Mouse (Mus musculus): ENCODE data around the gene Brd9. TPM values are rescaled to one million over a fixed set of nuclear protein-coding genes. Genes with fewer than 3 reads are reported as not detected.
A peak's percentile ranks its signal among the peaks of the same experiment; 100 is the strongest.

Brd9 gene
- polyA plus RNA-seq, 1 experiment: 18.9 TPM

GRCm38 (mm10) chr13:73955531-73955930 is 17.9 kb downstream of the Brd9 start:
- no peak overlapping the region for H3K27ac ChIP-seq (ENCODE audit: insufficient read depth, low read depth, low read length)
- H3K36me3 ChIP-seq (ENCODE audit: control insufficient read depth, insufficient read depth, low read length): peaks cover 67% of the 10 kb centered on the region
- WGBS: 86% methylated on average over 5 of the region's 5 CpGs
- no peak for TF ChIP-seq POLR2A (IDR thresholded peaks at IDR 0.05; ENCODE audit: low read depth, low read length)
- TF ChIP-seq CTCF (IDR thresholded peaks at IDR 0.05; ENCODE audit: extremely low read depth, insufficient read length, insufficient replicate concordance, low read depth, low read length): no peak
- H3K27me3 ChIP-seq (ENCODE audit: control insufficient read depth, insufficient read depth, low read length): no peaks in the 10 kb centered on the region
- H3K4me3 ChIP-seq (ENCODE audit: low read depth, low read length): no peak overlapping the region
- no peaks in the 10 kb centered on the region for H3K4me1 ChIP-seq (ENCODE audit: control insufficient read depth, insufficient read depth, insufficient read length, low read length)

- Histone ChIP-seq H3K4me3 (ENCODE audit: low read depth, low read length) (no peak overlapping the region), H3K36me3 (ENCODE audit: control insufficient read depth, insufficient read depth, low read length) (peaks cover 44% of the 10 kb centered on the region), H3K4me1 (ENCODE audit: control insufficient read depth, insufficient read depth, insufficient read length, low read length) (no peaks in the 10 kb centered on the region), H3K27me3 (ENCODE audit: control insufficient read depth, insufficient read depth, low read length) (no peaks in the 10 kb centered on the region), H3K27ac (ENCODE audit: insufficient read depth, low read depth, low read length) (no peak overlapping the region)
- TF ChIP-seq CTCF (IDR thresholded peaks at IDR 0.05; ENCODE audit: extremely low read depth, insufficient read length, insufficient replicate concordance, low read depth, low read length) (no peak), POLR2A (IDR thresholded peaks at IDR 0.05; ENCODE audit: low read depth, low read length) (no peak)
- 94% methylated on average over 10 of the region's 10 CpGs for WGBS
These were observed 22.6 kb downstream of the Brd9 start for GRCm38 (mm10) chr13:73960117-73960652.

GRCm38 (mm10) chr13:73961177-73961576 is 23.6 kb downstream of the Brd9 start:
- Histone ChIP-seq H3K36me3 (ENCODE audit: control insufficient read depth, insufficient read depth, low read length) (peaks cover 36% of the 10 kb centered on the region), H3K27ac (ENCODE audit: insufficient read depth, low read depth, low read length) (no peak overlapping the region), H3K27me3 (ENCODE audit: control insufficient read depth, insufficient read depth, low read length) (no peaks in the 10 kb centered on the region), H3K4me1 (ENCODE audit: control insufficient read depth, insufficient read depth, insufficient read length, low read length) (no peaks in the 10 kb centered on the region), H3K4me3 (ENCODE audit: low read depth, low read length) (no peak overlapping the region)
- TF ChIP-seq CTCF (IDR thresholded peaks at IDR 0.05; ENCODE audit: extremely low read depth, insufficient read length, insufficient replicate concordance, low read depth, low read length): no peak
- TF ChIP-seq POLR2A (IDR thresholded peaks at IDR 0.05; ENCODE audit: low read depth, low read length): no peak
- WGBS: 83% methylated on average over 4 of the region's 4 CpGs

- 83% methylated on average over 5 of the region's 5 CpGs for WGBS
- Histone ChIP-seq H3K4me3 (ENCODE audit: low read depth, low read length) (no peak within 1 kb of the TSS), H3K27me3 (ENCODE audit: control insufficient read depth, insufficient read depth, low read length) (no peaks in the 10 kb centered on the region), H3K36me3 (ENCODE audit: control insufficient read depth, insufficient read depth, low read length) (peaks cover 17% of the 10 kb centered on the region), H3K4me1 (ENCODE audit: control insufficient read depth, insufficient read depth, insufficient read length, low read length) (no peaks in the 10 kb centered on the region), H3K27ac (ENCODE audit: insufficient read depth, low read depth, low read length) (no peak within 1 kb of the TSS)
- TF ChIP-seq CTCF (IDR thresholded peaks at IDR 0.05; ENCODE audit: extremely low read depth, insufficient read length, insufficient replicate concordance, low read depth, low read length) (no peak), POLR2A (IDR thresholded peaks at IDR 0.05; ENCODE audit: low read depth, low read length) (no peak)
These were observed 25.9 kb downstream of the Brd9 start, which contains the start of gene Zdhhc11 for GRCm38 (mm10) chr13:73963551-73963950. Zdhhc11 (plus strand) TSS chr13:73963851.

GRCm38 (mm10) chr13:73970545-73971448 is 33.2 kb downstream of the Brd9 start:
- peak overlapping the region; percentile 88 for H3K27ac ChIP-seq (ENCODE audit: insufficient read depth, low read depth, low read length)
- peaks cover 6% of the 10 kb centered on the region; the same call in 1 of the 2 replicates for H3K4me1 ChIP-seq (ENCODE audit: control insufficient read depth, insufficient read depth, insufficient read length, low read length)
- no peaks in the 10 kb centered on the region for H3K27me3 ChIP-seq (ENCODE audit: control insufficient read depth, insufficient read depth, low read length)
- TF ChIP-seq POLR2A (IDR thresholded peaks at IDR 0.05; ENCODE audit: low read depth, low read length): peak; percentile 8; the same call in 1 of the 2 replicates
- TF ChIP-seq CTCF (IDR thresholded peaks at IDR 0.05; ENCODE audit: extremely low read depth, insufficient read length, insufficient replicate concordance, low read depth, low read length): peak; percentile 90; the same call in 1 of the 2 replicates
- 2% methylated on average over 12 of the region's 12 CpGs for WGBS
- peak overlapping the region; percentile 47 for H3K4me3 ChIP-seq (ENCODE audit: low read depth, low read length)
- no peaks in the 10 kb centered on the region for H3K36me3 ChIP-seq (ENCODE audit: control insufficient read depth, insufficient read depth, low read length)

- no peak overlapping the region for H3K4me3 ChIP-seq (ENCODE audit: low read depth, low read length)
- no peaks in the 10 kb centered on the region for H3K36me3 ChIP-seq (ENCODE audit: control insufficient read depth, insufficient read depth, low read length)
- 86% methylated on average over 3 of the region's 3 CpGs for WGBS
- H3K27me3 ChIP-seq (ENCODE audit: control insufficient read depth, insufficient read depth, low read length): no peaks in the 10 kb centered on the region
- TF ChIP-seq CTCF (IDR thresholded peaks at IDR 0.05; ENCODE audit: extremely low read depth, insufficient read length, insufficient replicate concordance, low read depth, low read length) (no peak), POLR2A (IDR thresholded peaks at IDR 0.05; ENCODE audit: low read depth, low read length) (no peak)
- H3K4me1 ChIP-seq (ENCODE audit: control insufficient read depth, insufficient read depth, insufficient read length, low read length): peaks cover 6% of the 10 kb centered on the region; the same call in 1 of the 2 replicates
- H3K27ac ChIP-seq (ENCODE audit: insufficient read depth, low read depth, low read length): no peak overlapping the region
These were observed 36.9 kb downstream of the Brd9 start for GRCm38 (mm10) chr13:73974523-73974922.

- H3K4me3 ChIP-seq (ENCODE audit: low read depth, low read length): no peak overlapping the region
- 93% methylated on average over 5 of the region's 5 CpGs for WGBS
- TF ChIP-seq CTCF (IDR thresholded peaks at IDR 0.05; ENCODE audit: extremely low read depth, insufficient read length, insufficient replicate concordance, low read depth, low read length): no peak
- no peak for TF ChIP-seq POLR2A (IDR thresholded peaks at IDR 0.05; ENCODE audit: low read depth, low read length)
- no peaks in the 10 kb centered on the region; the same call in 1 of the 2 replicates for H3K4me1 ChIP-seq (ENCODE audit: control insufficient read depth, insufficient read depth, insufficient read length, low read length)
- H3K27me3 ChIP-seq (ENCODE audit: control insufficient read depth, insufficient read depth, low read length): no peaks in the 10 kb centered on the region
- no peaks in the 10 kb centered on the region for H3K36me3 ChIP-seq (ENCODE audit: control insufficient read depth, insufficient read depth, low read length)
- H3K27ac ChIP-seq (ENCODE audit: insufficient read depth, low read depth, low read length): no peak overlapping the region
These were observed 39.3 kb downstream of the Brd9 start for GRCm38 (mm10) chr13:73976935-73977334.

All from small intestine, adult 2 months (tissue).